Mouse (Mus musculus): ENCODE results near the gene Pdgfra.

- TF ChIP-seq GATA1 (IDR thresholded peaks at IDR 0.05; ENCODE audit: borderline replicate concordance, low read length) (no peak), FLI1 (IDR thresholded peaks at IDR 0.05; ENCODE audit: low read length) (no peak)
These were observed 1.5 kb downstream of the Pdgfra start for GRCm38 (mm10) chr5:75153626-75153960.
